Mouse (Mus musculus): ENCODE data around the gene Rere.
"Not testable (repeated sequence)": the region's sequence is repeated elsewhere in the genome, so short reads cannot be mapped to it uniquely, and the experiment has no call there.

Gene Rere

DNA sequence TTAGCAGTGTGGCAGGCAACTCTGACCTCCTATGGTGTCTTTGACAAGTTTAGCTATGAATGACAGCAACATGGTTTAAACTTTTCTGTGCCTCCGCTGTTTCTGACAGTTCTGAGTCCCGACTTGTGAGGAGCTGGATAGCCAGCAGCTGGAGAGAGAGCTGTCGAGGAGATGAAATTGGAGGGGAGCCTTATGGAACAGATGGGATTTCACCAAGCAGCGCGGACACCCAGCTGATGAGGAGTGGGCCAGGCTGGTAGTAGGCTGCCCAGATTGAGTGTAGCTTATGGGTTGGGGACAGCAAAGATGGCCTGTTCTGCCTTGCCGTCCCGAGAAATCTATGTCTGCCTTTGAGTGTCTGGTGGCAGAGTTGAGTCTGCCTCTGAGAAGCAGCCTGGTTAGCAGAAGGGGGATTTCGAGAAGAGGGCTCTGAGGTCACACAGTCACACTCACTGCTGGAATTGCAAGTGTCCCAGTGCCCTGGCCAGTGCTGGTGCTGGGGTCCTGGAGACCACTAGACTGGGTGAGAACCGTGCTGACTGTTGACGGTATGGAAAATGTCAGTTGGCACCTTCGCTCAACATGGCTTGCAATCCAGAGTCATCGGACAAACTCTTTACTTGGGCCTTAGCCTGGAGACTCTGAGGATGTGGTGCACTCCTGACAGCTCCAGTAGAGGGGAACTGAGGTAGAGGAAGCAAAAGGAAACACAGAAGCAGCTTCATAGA is 268.7 kb downstream of the Rere start:
- DNase-seq (ENCODE audit: extremely low spot score, low spot score), result no peak

DNA sequence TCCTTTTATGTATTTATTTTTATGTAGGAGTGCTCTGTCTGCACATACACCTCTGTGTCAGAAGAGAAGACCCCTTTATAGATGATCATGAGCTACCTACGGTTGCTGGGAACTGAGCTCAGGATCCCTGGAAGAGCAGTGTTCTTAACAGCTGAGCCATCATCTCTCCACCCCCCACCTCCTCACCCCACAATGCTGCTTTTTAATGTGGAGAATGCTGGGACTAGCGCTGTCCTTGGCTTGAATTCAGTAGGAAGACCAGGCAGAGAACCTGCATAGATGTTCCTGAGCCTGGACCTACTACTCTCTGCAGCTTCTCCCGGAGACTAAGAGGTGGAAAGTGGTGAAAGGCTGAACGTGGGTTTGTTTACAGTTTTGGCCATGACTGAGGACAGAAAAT is 269.9 kb downstream of the Rere start:
- no peak for DNase-seq (ENCODE audit: extremely low spot score, low spot score)

DNA sequence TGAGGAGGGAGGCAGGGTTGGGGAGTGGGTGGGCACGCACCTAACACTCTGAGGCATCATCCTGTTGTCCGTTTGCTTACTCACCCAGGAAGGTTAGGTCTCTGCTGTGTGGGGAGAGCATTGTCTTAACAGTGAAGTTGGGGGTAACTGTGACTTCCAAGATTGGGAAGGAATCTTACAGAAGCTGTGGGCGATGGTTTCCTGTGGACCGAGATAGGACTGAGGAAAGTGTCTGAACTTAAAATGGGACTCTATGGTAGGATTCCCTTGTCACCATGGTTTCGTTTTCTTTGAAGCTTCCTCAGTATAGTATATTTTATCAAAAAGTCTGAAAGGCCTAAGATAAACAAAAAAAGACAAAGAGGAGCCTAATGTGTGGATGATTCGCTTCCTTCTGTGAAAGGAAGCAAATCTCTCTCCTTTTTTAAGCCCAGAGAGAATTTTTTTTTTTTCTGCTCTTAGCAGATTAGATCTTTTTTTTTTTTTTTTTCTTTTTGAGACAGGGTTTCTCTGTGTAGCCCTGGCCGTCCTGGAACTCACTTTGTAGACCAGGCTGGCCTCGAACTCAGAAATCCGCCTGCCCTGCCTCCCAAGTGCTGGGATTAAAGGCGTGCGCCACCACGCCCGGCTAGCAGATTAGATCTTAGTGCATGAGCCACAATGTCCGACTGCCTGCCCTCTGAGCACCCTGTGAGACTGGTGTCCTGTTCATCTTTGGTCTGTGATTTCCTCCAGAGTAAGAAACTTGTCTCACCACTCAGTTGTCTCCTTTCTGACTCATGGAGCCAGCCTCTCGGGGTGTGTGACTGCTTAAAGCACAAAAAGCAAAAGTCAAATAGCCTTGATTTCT is 271.5 kb downstream of the Rere start:
- no peak for DNase-seq (ENCODE audit: extremely low spot score, low spot score)

- DNase-seq (ENCODE audit: extremely low spot score, low spot score), result no peak
Measured at GRCm38 (mm10) chr4:150555783-150556182, 274.3 kb downstream of the Rere start.

DNA sequence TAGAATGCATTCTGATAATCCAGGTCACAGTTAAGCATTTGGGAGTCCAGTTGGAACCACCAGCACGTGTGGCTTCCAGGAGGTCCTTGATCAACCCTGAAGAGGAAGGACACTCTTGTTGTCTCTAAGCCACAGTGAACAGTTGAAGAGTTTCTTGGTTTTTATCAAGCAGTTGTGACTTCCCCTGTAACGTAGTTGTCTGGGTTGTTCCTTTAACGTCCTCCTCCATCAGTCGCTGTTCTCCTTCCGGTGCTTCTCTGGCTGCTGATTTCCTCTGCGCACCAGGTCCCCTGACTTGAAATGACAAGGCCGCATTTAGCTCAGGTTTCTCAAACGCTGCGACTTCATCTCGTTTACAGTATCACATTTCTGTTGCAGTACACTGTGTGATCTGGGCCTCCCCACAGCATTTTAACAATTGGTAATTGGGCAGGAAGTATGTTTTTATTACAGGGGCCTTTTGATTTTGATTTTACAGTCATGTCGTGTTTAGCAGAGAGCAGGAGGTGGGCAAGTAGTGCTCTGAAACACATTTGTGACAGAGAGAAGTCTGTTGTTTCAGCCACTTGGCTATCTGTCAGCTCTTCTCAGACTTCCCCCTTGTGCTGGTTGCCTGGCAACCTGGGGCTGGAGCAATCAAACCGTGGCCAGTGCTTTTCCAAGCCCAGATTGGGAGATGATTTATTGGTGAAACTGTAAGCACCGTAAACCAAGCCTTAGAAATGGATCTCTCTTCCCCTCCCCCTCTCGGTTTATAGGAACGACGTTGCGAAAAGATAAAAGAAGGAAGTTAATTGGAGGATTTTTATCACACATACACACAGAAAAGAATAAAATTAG is 275.2 kb downstream of the Rere start:
- peak; percentile 74 for DNase-seq (ENCODE audit: extremely low spot score, low spot score)

- DNase-seq (ENCODE audit: extremely low spot score, low spot score), result not testable (repeated sequence)
Measured at GRCm38 (mm10) chr4:150557289-150557688, 275.8 kb downstream of the Rere start.

DNA sequence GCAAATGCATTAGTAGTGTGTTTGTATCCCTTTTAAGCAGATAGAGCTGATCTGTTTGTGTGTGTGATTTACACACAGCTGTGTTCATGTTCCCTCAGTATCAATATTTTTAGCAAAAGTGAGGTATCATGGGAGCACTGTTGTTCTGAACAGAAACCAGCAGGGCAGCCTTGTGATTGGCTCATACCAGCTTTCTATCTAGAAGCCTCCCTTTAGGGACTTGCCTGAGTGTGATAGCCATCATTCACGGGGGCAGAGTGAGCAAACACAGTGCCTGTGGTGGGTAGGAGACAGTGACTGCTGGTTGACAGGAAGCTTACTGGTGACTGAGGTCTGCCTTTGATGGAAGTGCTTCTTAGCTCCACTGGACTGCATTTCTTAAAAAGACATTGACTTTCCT is 276.5 kb downstream of the Rere start:
- no peak for DNase-seq (ENCODE audit: extremely low spot score, low spot score)

- no peak for DNase-seq (ENCODE audit: extremely low spot score, low spot score)
Measured at GRCm38 (mm10) chr4:150559514-150559913, 278.1 kb downstream of the Rere start.

GRCm38 (mm10) chr4:150563281-150563680 is 281.8 kb downstream of the Rere start:
- no peak for DNase-seq (ENCODE audit: extremely low spot score, low spot score)

DNA sequence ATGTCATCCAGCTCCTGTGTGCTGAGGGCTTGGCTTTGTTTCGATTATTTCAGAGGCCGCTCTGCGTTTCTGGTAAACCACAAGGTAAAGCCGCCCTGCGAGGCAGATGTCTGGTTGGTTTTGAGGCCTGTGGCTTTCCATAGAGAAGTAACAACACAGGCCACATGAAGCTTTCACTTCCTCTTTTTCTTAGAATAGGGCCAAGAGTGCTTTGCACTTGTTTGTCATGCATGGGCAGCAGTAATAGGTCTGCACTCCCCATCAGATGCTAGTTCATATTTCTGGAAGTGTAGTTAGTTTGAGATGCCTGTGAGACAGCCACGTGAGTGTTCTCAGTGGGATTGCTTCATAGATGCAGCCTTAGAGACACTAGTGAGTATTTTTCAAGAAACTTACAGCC is 284.7 kb downstream of the Rere start:
- no peak for DNase-seq (ENCODE audit: extremely low spot score, low spot score)

DNA sequence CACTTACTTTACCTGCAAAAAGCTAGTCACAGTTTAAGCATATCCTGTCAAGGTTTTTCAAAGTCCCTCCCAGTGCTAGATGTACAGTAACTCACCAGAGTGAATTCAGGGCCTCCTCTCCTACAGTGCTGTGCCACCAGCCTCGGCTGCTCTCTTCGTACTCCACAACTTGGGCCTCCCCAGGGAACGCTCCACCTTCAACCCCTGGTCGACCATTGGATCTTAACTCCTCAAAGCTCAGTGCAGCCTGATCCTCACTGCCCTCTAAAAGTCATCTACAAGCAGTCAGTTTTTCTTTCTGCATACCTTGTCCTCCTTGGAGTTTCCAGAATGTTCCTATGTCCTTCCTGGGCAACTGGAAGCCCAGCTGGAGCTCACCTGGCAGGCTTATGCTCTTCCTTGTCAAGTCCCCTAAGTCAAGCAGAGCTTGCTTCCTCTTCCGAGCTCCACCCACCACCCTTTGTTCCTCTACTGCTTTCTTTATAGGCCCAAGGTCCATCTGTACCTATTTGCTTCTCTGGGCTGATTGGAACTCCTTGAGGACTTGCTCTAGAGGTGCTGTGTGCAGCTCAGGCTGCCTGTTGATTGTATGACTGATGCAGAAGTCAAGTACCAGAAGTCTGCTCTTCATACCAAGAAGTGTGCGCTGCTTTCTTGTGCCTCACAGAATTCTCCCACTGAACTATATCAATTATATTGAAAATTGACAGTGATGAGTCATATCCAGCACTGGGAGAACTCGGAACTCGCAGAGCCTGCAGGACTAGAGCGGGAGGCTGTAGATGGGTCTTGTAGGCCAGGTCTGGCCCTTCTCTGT is 287.1 kb downstream of the Rere start:
- DNase-seq (ENCODE audit: extremely low spot score, low spot score), result no peak

GRCm38 (mm10) chr4:150569135-150569833 is 287.8 kb downstream of the Rere start:
- peak; percentile 84 for DNase-seq (ENCODE audit: extremely low spot score, low spot score)

DNA sequence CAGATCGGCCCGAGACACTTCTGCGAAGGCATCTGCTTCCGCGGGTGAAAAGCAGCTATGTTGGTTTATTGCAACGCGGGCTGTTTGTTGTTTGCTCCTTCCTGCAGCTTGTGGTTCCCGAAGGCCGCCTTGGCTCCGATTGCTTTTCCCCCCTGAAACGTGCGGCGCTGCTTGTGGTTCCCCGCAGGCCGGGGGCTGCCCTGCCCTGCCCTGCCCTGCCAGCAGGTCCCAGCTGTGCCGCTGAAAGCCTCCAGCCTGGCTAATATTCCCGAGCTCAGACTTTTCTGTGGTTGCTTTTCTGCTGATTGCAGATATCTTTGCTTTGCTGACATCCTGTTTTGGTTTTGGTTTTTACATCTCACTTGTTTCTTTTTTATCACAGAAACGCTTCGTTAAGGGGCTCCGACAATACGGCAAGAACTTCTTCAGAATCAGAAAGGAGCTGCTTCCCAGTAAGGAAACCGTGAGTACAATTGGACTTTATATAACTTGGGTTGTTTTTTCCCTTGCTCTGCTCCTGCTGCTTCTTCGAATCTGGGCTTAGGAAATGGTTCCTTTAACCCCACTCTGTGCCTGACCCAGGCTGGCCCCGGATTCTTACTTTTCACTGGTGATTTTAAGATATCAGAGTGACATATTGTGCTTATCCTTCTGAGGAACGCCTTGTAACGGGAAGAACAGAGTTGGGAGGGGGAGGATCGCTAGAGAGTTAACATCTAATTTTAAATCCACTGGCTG is 288.6 kb downstream of the Rere start:
- DNase-seq (ENCODE audit: extremely low spot score, low spot score), result no peak

- DNase-seq (ENCODE audit: extremely low spot score, low spot score), result no peak
Measured at GRCm38 (mm10) chr4:150570793-150571192, 289.3 kb downstream of the Rere start.

GRCm38 (mm10) chr4:150572104-150572691 is 290.8 kb downstream of the Rere start:
- DNase-seq (ENCODE audit: extremely low spot score, low spot score), result no peak

DNA sequence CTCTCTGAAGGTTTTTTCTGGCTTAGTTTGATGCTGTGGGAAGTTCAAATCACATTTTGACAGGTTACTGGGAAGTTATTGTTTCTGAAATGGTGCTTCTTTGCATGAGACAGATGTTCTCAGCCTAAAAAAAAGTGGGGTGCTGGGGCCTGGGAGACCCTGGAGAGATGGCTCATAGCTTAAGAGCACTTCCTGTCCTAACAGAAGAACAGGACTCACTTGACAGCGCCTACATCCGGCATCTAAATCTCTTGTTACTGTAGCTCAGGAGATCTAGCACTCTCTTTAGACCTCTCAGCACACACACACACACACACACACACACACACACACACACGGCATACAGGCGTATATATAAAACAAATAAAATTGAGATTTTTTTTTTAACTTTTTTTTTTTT is 291.5 kb downstream of the Rere start:
- no peak for DNase-seq (ENCODE audit: extremely low spot score, low spot score)

DNA sequence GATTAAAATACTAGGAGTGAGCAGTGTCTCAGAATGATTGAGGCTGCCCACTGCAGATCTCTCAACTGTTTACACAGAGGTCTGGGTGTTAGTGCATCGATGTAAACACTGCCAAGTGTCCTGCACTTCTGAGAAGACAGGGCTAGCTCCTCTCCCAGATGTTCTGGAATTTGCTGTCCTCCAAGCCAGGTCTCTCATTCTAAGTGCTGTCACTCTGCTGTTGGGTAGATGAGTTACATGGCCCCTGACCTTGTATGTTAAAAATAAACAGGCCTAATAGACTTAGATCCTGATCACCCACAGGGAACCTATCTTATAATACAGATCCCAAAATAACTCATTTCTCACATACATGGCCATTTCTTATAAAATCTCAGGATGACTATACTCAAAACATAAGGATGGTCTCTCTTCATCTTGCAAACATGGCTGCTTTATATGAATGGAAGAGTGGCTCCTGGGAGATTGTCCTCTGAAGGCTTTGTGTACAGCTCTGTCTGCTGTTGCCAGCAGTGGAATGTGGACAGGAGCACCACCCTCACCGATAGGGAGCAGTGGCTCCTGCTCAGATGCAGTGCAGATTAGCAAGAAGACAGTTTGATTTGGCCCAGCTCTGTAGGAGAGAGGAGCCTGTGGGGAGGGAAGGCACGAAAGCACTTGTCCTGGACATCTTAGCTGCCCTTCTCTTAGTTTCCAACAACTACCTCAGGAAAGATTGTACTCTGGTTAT is 294.1 kb downstream of the Rere start:
- DNase-seq (ENCODE audit: extremely low spot score, low spot score), result no peak

DNA sequence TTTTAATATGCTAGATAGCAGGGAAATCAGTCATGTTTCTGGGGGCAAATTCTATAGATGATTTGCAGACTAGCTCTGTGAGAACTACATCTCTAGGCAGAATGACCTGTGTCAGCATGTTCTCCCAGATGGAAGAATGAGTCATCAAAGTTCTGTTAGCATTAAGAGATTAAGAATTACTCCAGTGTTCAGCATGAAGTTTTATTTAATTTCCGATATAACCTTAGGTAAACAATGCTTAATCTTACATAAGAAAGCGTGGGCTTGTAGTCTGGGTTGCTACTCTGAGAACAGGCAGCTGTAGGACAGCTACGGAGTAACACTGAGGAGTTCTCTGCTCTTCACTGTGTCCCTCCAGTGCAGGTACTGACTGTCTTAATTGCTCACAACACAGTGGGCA is 294.9 kb downstream of the Rere start:
- DNase-seq (ENCODE audit: extremely low spot score, low spot score), result no peak

DNA sequence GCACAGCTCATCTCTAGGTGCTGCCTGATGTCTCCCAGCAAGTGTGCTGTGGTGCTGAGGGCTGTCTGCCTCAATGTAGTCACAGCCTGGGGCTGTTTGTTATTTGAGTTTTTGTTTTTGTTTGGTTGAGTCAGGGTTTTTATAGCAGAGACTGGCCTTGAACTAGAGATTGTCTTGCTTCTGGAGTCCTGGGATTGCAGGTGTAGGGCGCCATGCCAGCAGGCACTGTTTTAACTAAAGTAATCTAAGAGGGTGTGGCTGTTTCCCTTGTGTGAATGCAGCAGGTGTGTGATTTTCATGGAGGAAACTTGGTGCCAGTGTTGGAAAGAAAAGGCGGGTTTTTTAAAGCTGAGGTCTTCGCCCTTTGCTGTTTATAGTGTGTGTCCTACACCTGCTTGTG is 296.6 kb downstream of the Rere start:
- no peak for DNase-seq (ENCODE audit: extremely low spot score, low spot score)

Measured in neural tube, embryonic 10.5 days (tissue).